Mouse (Mus musculus) embryonic facial prominence, embryonic 14.5 days (tissue): ENCODE results near the gene Zzef1. TPM values are rescaled to one million over a fixed set of nuclear protein-coding genes. Genes with fewer than 3 reads are reported as not detected.

Experiments
- ATAC-seq: fragments of 200-750 bp; cut with Nextera tagmentation; 2 replicates; pipeline ENCODE4 v1.8.0; 2017; ENCODE audit warnings: low read depth, moderate number of reproducible peaks, moderate TSS enrichment
- DNase-seq: peaks from one replicate; pipeline ENCODE4 v3.0.0-alpha.2; 2015; ENCODE audit warnings: low spot score
- H3K27ac ChIP-seq: fragments of 300-500 bp; sonication (generic); replicated peaks from 2 replicates; pipeline ENCODE4 v1.5.1; 2014; ENCODE audit warnings: low read depth, mild to moderate bottlenecking, low read length, moderate library complexity
- H3K27me3 ChIP-seq: fragments of 300-500 bp; sonication (generic); replicated peaks from 2 replicates; pipeline ENCODE4 v1.6.1; 2014; ENCODE audit warnings: low read length; ENCODE audit not compliant: control insufficient read depth, insufficient read depth
- H3K36me3 ChIP-seq: fragments of 300-500 bp; sonication (generic); 2 replicates; pipeline ENCODE4 v1.6.1; 2014; ENCODE audit warnings: low read length, mixed read lengths; ENCODE audit not compliant: control insufficient read depth, insufficient read depth
- H3K4me1 ChIP-seq: fragments of 300-500 bp; sonication (generic); 2 replicates; pipeline ENCODE4 v1.6.1; 2014; ENCODE audit warnings: antibody characterized with exemption, low read length; ENCODE audit not compliant: control insufficient read depth, insufficient read depth
- H3K4me2 ChIP-seq: fragments of 300-500 bp; sonication (generic); 2 replicates; pipeline ENCODE4 v1.6.1; 2014; ENCODE audit warnings: low read depth, mild to moderate bottlenecking, low read length, moderate library complexity, mixed read lengths
- H3K4me3 ChIP-seq: fragments of 300-500 bp; sonication (generic); 2 replicates; pipeline ENCODE4 v1.5.1; 2014; ENCODE audit warnings: low read depth, mild to moderate bottlenecking, low read length
- H3K9ac ChIP-seq: fragments of 300-500 bp; sonication (generic); 2 replicates; pipeline ENCODE4 v1.6.1; 2014; ENCODE audit warnings: low read depth, mild to moderate bottlenecking, low read length, moderate library complexity, mixed read lengths
- H3K9me3 ChIP-seq: fragments of 300-500 bp; sonication (generic); 2 replicates; pipeline ENCODE4 v1.6.1; 2016; ENCODE audit warnings: low read length; ENCODE audit not compliant: control insufficient read depth
- WGBS: fragments of 180-500 bp; shearing (Covaris S2); extraction: QIAGEN DNeasy Blood & Tissue Kit; methylation state at CpG from one replicate; pipeline ENCODE4 v1.1.7; 2014; 5-methylcytosine and 5-hydroxymethylcytosine counted together
- polyA plus RNA-seq: library from polyadenylated mRNA; unstranded; fragments of >200 nt; fragmentation: Nextera tagmentation; extraction: Ambion mirVana; gene quantifications from 2 replicates; pipeline ENCODE4 v1.2.1, GENCODE M21; 2014

The Zzef1 gene
- polyA plus RNA-seq, 1 experiment from 2014 or later: 10.3 TPM

- Histone ChIP-seq H3K9me3 (no peaks in the 10 kb centered on the region), H3K4me1 (peaks cover 6% of the 10 kb centered on the region; the same call in 1 of the 2 replicates), H3K36me3 (no peaks in the 10 kb centered on the region), H3K9ac (no peak overlapping the region), H3K4me2 (no peak overlapping the region), H3K4me3 (peak overlapping the region; percentile 38; the same call in 1 of the 2 replicates), H3K27ac (no peak overlapping the region), H3K27me3 (peaks cover 50% of the 10 kb centered on the region)
- WGBS: 10% methylated on average over 15 of the region's 15 CpGs
- ATAC-seq (no peak), DNase-seq (no peak)
Observed at GRCm38 (mm10) chr11:72959924-72960679, 164.1 kb downstream of the Zzef1 start.

GRCm38 (mm10) chr11:72960723-72961071, 164.7 kb downstream of the Zzef1 start:
- Histone ChIP-seq H3K27ac (no peak overlapping the region), H3K27me3 (peaks cover 50% of the 10 kb centered on the region), H3K9me3 (no peaks in the 10 kb centered on the region), H3K4me1 (peaks cover 6% of the 10 kb centered on the region; the same call in 1 of the 2 replicates), H3K4me3 (peak overlapping the region; percentile 38), H3K9ac (0 out of 2 replicates have a peak overlapping the region, but pooled peaks have one; percentile 30), H3K4me2 (peak overlapping the region; percentile 59), H3K36me3 (no peaks in the 10 kb centered on the region)
- no peak for DNase-seq
- ATAC-seq: no peak
- WGBS: 4% methylated on average over 13 of the region's 15 CpGs

- Histone ChIP-seq H3K4me2 (peak within 1 kb of the TSS; percentile 59), H3K9ac (0 out of 2 replicates have a peak within 1 kb of the TSS, but pooled peaks have one; percentile 30), H3K4me3 (peak within 1 kb of the TSS; percentile 38), H3K9me3 (no peaks in the 10 kb centered on the region), H3K27ac (no peak within 1 kb of the TSS), H3K36me3 (no peaks in the 10 kb centered on the region), H3K4me1 (peaks cover 6% of the 10 kb centered on the region; the same call in 1 of the 2 replicates), H3K27me3 (peaks cover 50% of the 10 kb centered on the region)
- 6% methylated on average over 29 of the region's 70 CpGs for WGBS
- ATAC-seq (no peak), DNase-seq (no peak)
Observed at GRCm38 (mm10) chr11:72961072-72961980, 165.3 kb downstream of the Zzef1 start, which contains the start of gene Atp2a3. Atp2a3 (plus strand) TSS chr11:72961169.

- Histone ChIP-seq H3K9me3 (no peaks in the 10 kb centered on the region), H3K36me3 (no peaks in the 10 kb centered on the region), H3K9ac (no peak overlapping the region), H3K4me2 (no peak overlapping the region), H3K4me1 (peaks cover 6% of the 10 kb centered on the region; the same call in 1 of the 2 replicates), H3K4me3 (no peak overlapping the region), H3K27me3 (peaks cover 50% of the 10 kb centered on the region), H3K27ac (no peak overlapping the region)
- ATAC-seq (no peak), DNase-seq (no peak)
- 61% methylated on average over 2 of the region's 2 CpGs for WGBS
Observed at GRCm38 (mm10) chr11:72962378-72962777, 166.4 kb downstream of the Zzef1 start.

DNA sequence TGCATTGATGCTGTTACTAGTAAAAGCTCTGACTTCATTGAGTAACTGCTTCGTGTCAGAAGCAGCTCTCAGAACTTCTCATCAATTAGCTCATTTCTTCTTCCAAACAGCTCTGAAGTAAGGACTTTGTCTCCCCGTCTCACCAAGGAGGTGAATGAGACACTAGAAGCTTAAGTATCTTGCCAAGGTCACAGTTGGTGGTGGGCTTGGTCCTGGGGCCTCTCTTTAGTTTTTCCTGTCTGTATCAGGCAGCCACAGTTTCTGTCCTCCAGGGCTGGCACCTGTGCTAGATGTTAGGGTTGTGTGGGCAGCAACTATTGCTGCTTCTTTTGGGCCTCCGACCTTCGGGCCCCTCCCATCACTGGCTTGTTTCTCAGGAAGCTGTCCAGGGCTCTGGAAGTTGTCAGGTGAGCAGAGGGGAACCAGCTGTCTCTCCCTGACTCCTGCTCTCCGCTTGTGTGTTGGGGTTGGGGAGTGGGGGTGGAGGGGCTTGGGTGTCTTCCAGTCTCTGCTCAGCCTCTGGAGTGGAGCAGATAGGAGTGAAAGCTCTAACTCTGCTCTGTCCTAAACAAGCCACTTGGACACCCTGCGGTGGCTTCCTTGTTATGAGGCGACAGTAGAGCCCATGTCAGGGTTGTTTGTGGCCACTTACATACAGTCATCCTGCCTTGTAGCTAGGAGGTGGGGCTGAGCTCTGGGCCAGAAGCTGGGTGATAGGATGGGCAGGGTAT, 167.2 kb downstream of the Zzef1 start:
- Histone ChIP-seq H3K4me2 (no peak overlapping the region), H3K36me3 (no peaks in the 10 kb centered on the region), H3K27ac (no peak overlapping the region), H3K27me3 (peaks cover 50% of the 10 kb centered on the region), H3K9ac (no peak overlapping the region), H3K4me1 (peaks cover 6% of the 10 kb centered on the region; the same call in 1 of the 2 replicates), H3K9me3 (no peaks in the 10 kb centered on the region), H3K4me3 (no peak overlapping the region)
- whole genome bisulfite sequencing: 42% methylated on average over 7 of the region's 7 CpGs
- ATAC-seq (no peak; the same call in 1 of the 2 replicates), DNase-seq (no peak)

DNA sequence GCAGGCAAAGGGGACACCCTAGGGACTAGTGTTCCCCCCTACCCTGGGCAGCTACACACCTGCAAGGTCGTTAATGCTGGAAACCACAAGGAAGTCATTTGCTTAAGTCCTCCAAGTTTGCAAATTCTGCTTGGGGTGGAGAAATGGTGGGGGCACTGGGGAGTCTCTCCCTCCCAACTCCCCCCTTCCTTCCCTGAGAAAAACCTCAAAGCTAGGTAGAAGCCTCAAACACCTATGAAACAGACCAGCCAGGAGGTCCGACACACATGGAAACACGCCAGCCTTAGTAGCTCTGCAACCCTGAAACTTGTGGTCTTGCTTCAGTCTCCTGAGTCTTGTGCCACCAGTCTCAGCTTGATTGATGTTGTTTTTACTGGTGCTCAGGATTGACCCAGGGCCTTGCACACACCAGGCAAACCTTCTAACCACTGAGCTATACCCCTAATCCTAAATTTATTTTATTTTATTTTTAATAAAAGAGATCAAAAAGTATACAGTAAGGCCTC, 167.8 kb downstream of the Zzef1 start:
- H3K27ac ChIP-seq: no peak overlapping the region
- H3K27me3 ChIP-seq: peaks cover 50% of the 10 kb centered on the region
- H3K4me1 ChIP-seq: peaks cover 6% of the 10 kb centered on the region; the same call in 1 of the 2 replicates
- no peaks in the 10 kb centered on the region for H3K9me3 ChIP-seq
- DNase-seq (no peak), ATAC-seq (no peak)
- H3K4me3 ChIP-seq: no peak overlapping the region
- H3K9ac ChIP-seq: no peak overlapping the region
- no peak overlapping the region for H3K4me2 ChIP-seq
- 42% methylated on average over 3 of the region's 3 CpGs for WGBS
- no peaks in the 10 kb centered on the region for H3K36me3 ChIP-seq

DNA sequence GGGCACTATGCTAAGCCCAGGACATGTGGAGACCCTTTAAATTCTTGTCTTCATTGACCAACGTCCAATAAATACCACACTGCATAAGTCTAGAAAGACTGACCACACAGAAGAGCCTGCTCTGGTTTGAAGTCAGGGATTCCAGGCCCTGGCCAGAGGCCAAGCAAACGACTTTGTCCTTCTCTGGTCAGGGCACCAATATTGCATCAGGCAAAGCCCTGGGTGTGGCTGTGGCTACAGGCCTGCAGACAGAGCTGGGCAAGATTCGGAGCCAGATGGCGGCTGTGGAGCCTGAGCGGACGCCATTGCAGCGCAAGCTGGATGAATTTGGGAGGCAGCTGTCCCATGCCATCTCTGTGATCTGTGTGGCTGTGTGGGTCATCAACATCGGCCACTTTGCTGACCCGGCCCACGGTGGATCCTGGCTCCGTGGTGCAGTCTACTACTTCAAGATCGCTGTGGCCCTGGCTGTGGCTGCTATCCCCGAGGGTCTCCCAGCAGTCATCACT, 179.0 kb downstream of the Zzef1 start:
- H3K9ac ChIP-seq: no peak overlapping the region
- ATAC-seq (no peak), DNase-seq (no peak)
- WGBS: 84% methylated on average over 13 of the region's 13 CpGs
- H3K36me3 ChIP-seq: no peaks in the 10 kb centered on the region
- no peaks in the 10 kb centered on the region for H3K9me3 ChIP-seq
- H3K4me3 ChIP-seq: no peak overlapping the region
- no peaks in the 10 kb centered on the region for H3K4me1 ChIP-seq
- H3K27ac ChIP-seq: no peak overlapping the region
- H3K4me2 ChIP-seq: no peak overlapping the region
- H3K27me3 ChIP-seq: no peaks in the 10 kb centered on the region
